Mouse (Mus musculus) liver, postnatal 0 days (tissue): ENCODE results near the gene Abcf2. TPM values are rescaled to one million over a fixed set of nuclear protein-coding genes. Genes with fewer than 3 reads are reported as not detected.

Experiments
- ATAC-seq: fragments of 200-750 bp; cut with Nextera tagmentation; 2 replicates; pipeline ENCODE4 v1.8.0; 2017; ENCODE audit warnings: mild to moderate bottlenecking, moderate library complexity
- DNase-seq: peaks from one replicate; pipeline ENCODE4 v3.0.0-alpha.2; 2016
- H3K27ac ChIP-seq: fragments of 300-500 bp; sonication (generic); 2 replicates; pipeline ENCODE4 v1.5.1; 2014; ENCODE audit warnings: antibody characterized with exemption, moderate library complexity, mild to moderate bottlenecking, low read depth
- H3K27me3 ChIP-seq: fragments of 300-500 bp; sonication (generic); 2 replicates; pipeline ENCODE4 v1.6.1; 2014; ENCODE audit warnings: low read length, control low read depth, mixed read lengths; ENCODE audit not compliant: insufficient read depth
- H3K36me3 ChIP-seq: fragments of 300-500 bp; sonication (generic); replicated peaks from 2 replicates; pipeline ENCODE4 v1.6.1; 2014; ENCODE audit warnings: mild to moderate bottlenecking, control low read depth, low read length, moderate library complexity, mixed read lengths; ENCODE audit not compliant: insufficient read depth
- H3K4me1 ChIP-seq: fragments of 300-500 bp; sonication (generic); 2 replicates; pipeline ENCODE4 v1.6.1; 2014; ENCODE audit warnings: antibody characterized with exemption, mild to moderate bottlenecking, control low read depth; ENCODE audit not compliant: insufficient read depth
- H3K4me2 ChIP-seq: fragments of 300-500 bp; sonication (generic); 2 replicates; pipeline ENCODE4 v1.6.1; 2014; ENCODE audit warnings: low read depth, mild to moderate bottlenecking, low read length, moderate library complexity, mixed read lengths
- H3K4me3 ChIP-seq: fragments of 300-500 bp; sonication (generic); 2 replicates; pipeline ENCODE4 v1.5.1; 2014; ENCODE audit warnings: low read depth, low read length
- H3K9ac ChIP-seq: fragments of 300-500 bp; sonication (generic); replicated peaks from 2 replicates; pipeline ENCODE4 v1.6.1; 2014; ENCODE audit warnings: mild to moderate bottlenecking, moderate library complexity
- H3K9me3 ChIP-seq: fragments of 300-500 bp; sonication (generic); 2 replicates; pipeline ENCODE4 v1.6.1; 2016; ENCODE audit warnings: mild to moderate bottlenecking, control low read depth, low read length, mixed read lengths
- CTCF ChIP-seq: sonication (generic); IDR thresholded peaks from 2 replicates; pipeline ENCODE4 v1.5.1; 2016; ENCODE audit warnings: antibody characterized with exemption, low read depth
- EP300 ChIP-seq: IDR thresholded peaks from 2 replicates; pipeline ENCODE4 v1.6.1; 2016; ENCODE audit warnings: antibody characterized with exemption, low read depth, mild to moderate bottlenecking
- WGBS: fragments of 180-500 bp; shearing (Covaris S2); extraction: QIAGEN DNeasy Blood & Tissue Kit; methylation state at CpG from one replicate; pipeline ENCODE4 v1.1.7; 2014; ENCODE audit not compliant: insufficient replicate concordance; 5-methylcytosine and 5-hydroxymethylcytosine counted together
- polyA plus RNA-seq: library from polyadenylated mRNA; unstranded; fragments of >200 nt; fragmentation: Nextera tagmentation; extraction: Ambion mirVana; gene quantifications from 2 replicates; pipeline ENCODE4 v1.2.1, GENCODE M21; 2015

Gene Abcf2
- polyA plus RNA-seq, 1 experiment from 2014 or later = 26.4 TPM

DNA sequence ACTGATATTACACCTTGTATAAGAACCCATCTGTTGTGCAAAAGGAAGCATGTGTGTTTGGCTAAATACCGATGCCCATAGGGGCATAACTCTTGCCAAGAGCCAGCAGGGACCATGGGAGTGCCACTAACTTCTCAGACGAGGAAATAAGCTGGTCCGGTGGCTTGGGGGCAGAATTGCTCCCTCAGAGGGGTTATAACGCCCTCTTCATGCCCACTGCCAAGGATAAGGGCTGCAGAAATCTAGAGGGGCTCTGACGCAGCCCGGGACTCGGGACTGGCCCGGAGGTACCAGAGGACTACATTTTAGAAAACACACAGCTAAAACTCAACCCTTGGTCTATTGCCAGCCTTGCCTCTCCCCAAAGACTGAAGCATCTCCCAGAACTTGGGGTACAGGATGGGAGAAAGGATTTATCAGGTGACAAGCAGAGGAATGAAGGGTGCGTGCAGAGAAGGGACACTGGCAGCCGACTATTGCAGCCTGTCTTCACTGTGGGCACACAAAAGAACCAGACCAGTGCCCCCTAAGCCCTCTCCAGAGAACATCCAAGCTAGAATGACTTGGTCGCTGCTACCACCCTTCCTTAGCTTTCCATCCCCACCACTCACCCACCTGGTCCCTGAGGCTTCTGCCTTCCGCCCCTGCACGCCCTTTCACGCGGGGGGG, 20.8 kb upstream of the Abcf2 start:
- H3K9ac ChIP-seq = no peak overlapping the region
- no peak overlapping the region for H3K27ac ChIP-seq
- TF ChIP-seq CTCF = no peak
- no peak for TF ChIP-seq EP300
- peak overlapping the region; percentile 37 for H3K4me3 ChIP-seq
- no peaks in the 10 kb centered on the region for H3K9me3 ChIP-seq
- no peak for DNase-seq
- peaks cover 19% of the 10 kb centered on the region for H3K4me1 ChIP-seq
- no peak; the same call in 1 of the 2 replicates for ATAC-seq
- H3K36me3 ChIP-seq = 0 out of 2 replicates have a peak, but pooled peaks cover 3% of the 10 kb centered on the region
- peak overlapping the region; percentile 68 for H3K4me2 ChIP-seq
- 26% methylated on average over 15 of the region's 15 CpGs for WGBS
- peaks cover 55% of the 10 kb centered on the region for H3K27me3 ChIP-seq

DNA sequence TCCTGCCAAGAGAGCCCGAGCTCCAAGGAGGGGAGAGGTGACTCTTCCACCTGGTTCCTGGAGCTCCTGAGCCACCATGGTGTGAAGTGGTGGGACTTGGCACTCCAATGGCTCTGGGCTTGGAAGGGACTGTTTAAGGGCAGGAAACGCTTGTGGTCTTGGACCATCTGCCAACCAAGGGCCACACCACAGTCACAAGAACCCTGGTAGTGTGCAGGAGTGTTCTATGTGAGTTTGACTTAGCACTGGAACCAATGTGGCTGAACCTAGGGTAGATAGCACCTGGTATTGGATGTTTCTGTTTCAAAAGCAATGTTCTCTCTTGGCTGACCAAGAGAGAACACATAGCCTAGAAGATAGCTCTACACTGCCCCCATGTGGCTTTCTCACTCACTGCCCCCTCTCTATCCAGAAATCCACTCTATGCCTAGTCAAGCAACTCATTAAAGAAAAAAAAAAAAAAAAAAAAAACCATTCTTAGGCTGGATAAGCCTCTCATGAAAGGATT, 20.0 kb upstream of the Abcf2 start:
- Histone ChIP-seq H3K4me2 (peak overlapping the region; percentile 52), H3K36me3 (0 out of 2 replicates have a peak, but pooled peaks cover 3% of the 10 kb centered on the region), H3K9me3 (no peaks in the 10 kb centered on the region), H3K27me3 (peaks cover 47% of the 10 kb centered on the region), H3K9ac (no peak overlapping the region), H3K27ac (no peak overlapping the region), H3K4me3 (no peak overlapping the region), H3K4me1 (peaks cover 18% of the 10 kb centered on the region)
- ATAC-seq (peak; percentile 68), DNase-seq (peak; percentile 79)
- TF ChIP-seq EP300 (no peak), CTCF (peak; percentile 77)
- 58% methylated on average over 2 of the region's 2 CpGs for WGBS

DNA sequence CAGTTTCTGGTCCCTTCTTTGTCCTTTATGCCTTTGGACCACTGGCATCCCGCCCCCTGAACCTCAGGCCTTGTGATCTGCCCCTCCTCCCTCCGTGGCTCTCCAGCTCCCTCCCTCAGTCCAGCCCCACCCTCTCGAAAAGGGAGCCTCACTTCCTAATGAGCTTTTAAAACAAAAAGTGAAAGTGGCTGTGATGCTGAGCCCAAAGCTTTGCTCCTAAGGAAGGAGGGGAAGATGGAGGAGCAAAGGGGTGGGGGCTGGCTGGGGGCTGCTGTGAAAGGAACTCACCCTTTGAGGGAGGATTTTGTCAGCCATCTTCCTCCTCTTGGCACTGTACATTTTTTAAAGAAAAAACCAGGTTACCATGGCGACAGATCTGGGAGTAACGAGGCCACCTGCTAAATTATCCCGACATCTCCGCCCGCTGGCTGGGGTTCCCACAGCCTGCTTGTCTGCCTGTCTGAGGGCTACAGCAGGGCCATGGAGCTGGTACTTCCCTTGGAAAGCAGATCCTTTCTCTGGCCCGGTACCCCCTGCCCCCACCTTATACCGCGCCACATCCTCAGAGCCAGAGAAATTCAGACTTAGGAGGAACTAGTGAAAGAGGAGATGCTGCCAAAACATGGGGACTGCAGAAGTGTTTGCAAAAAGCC, 19.4 kb upstream of the Abcf2 start:
- no peak for TF ChIP-seq CTCF
- TF ChIP-seq EP300 = no peak
- Histone ChIP-seq H3K4me3 (0 out of 2 replicates have a peak overlapping the region, but pooled peaks have one; percentile 5), H3K27me3 (peaks cover 41% of the 10 kb centered on the region), H3K4me2 (peak overlapping the region; percentile 52), H3K27ac (no peak overlapping the region), H3K9ac (no peak overlapping the region), H3K9me3 (no peaks in the 10 kb centered on the region), H3K36me3 (0 out of 2 replicates have a peak, but pooled peaks cover 3% of the 10 kb centered on the region), H3K4me1 (peaks cover 22% of the 10 kb centered on the region)
- ATAC-seq (no peak), DNase-seq (no peak)
- WGBS = 28% methylated on average over 11 of the region's 11 CpGs

GRCm38 (mm10) chr5:24595786-24596380, 18.6 kb upstream of the Abcf2 start:
- H3K4me2 ChIP-seq = no peak overlapping the region; the same call in 1 of the 2 replicates
- ATAC-seq = no peak
- H3K27me3 ChIP-seq = peaks cover 33% of the 10 kb centered on the region
- DNase-seq = no peak
- 0 out of 2 replicates have a peak, but pooled peaks have one; percentile 2 for TF ChIP-seq CTCF
- TF ChIP-seq EP300 = no peak
- no peak overlapping the region for H3K27ac ChIP-seq
- H3K4me3 ChIP-seq = no peak overlapping the region
- H3K36me3 ChIP-seq = 0 out of 2 replicates have a peak, but pooled peaks cover 3% of the 10 kb centered on the region
- H3K9me3 ChIP-seq = no peaks in the 10 kb centered on the region
- WGBS = 77% methylated on average over 14 of the region's 14 CpGs
- peaks cover 24% of the 10 kb centered on the region for H3K4me1 ChIP-seq
- no peak overlapping the region for H3K9ac ChIP-seq

DNA sequence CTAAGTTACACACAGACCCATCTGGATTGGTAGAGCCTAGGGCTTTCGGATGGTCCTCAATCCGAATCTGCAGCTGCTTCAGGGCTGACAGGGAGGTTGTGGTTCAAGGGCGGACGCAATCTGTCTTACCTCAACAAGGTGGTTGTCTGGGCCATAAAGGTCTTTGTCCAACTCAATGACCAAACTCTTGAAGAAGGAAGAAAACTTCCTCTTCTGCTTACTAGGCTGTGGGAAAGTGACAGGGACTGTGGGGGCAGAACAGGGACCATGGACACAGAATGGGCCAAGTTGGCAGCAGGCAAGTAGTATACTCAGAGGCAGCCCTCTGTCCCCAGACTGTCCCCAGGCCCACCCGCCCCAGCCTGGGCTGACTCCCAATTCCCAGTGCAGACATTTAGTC, 18.0 kb upstream of the Abcf2 start:
- DNase-seq (no peak), ATAC-seq (no peak)
- Histone ChIP-seq H3K9me3 (no peaks in the 10 kb centered on the region), H3K4me3 (no peak overlapping the region), H3K27ac (no peak overlapping the region), H3K4me1 (peaks cover 24% of the 10 kb centered on the region), H3K4me2 (no peak overlapping the region), H3K36me3 (0 out of 2 replicates have a peak, but pooled peaks cover 3% of the 10 kb centered on the region), H3K9ac (no peak overlapping the region), H3K27me3 (peaks cover 27% of the 10 kb centered on the region)
- WGBS = 83% methylated on average over 5 of the region's 5 CpGs
- TF ChIP-seq EP300 = no peak
- no peak for TF ChIP-seq CTCF

DNA sequence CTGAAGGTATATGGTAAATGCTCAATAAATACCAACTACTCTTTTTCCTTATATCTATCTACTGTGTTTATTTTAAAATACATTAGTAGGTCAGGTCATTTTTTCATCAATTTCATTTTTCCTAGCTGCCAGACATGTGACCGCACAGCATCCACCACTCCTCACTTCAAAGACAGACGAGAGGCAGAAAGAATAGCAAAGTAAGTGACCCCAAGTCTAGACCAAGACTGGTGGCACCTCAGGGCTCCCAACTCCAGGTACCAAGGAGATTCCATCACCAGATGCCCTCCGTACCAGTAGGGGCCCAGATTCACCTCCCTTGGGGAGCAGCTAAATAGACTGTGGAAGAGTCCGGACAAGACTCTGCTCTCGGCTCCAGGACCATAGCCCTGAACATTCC, 17.1 kb upstream of the Abcf2 start:
- Histone ChIP-seq H3K27me3 (peaks cover 19% of the 10 kb centered on the region), H3K4me3 (no peak overlapping the region), H3K27ac (no peak overlapping the region), H3K9me3 (no peaks in the 10 kb centered on the region), H3K36me3 (peaks cover 6% of the 10 kb centered on the region), H3K9ac (no peak overlapping the region), H3K4me2 (no peak overlapping the region), H3K4me1 (peaks cover 24% of the 10 kb centered on the region)
- TF ChIP-seq EP300 = no peak
- TF ChIP-seq CTCF = no peak
- no peak for DNase-seq
- WGBS = 84% methylated on average over 5 of the region's 5 CpGs
- ATAC-seq = no peak
